Mouse (Mus musculus) CH12.LX (cell line): ENCODE results near the gene Crip3.

Experiments
- CTCF ChIP-seq, 2 experiments: IDR thresholded peaks in 1 of 2; conservative IDR thresholded peaks in 1 of 2; 2 replicates each; pipeline ENCODE4 v1.5.1; 2011 to 2012; ENCODE audit warnings: low read depth in 2 of 2, low read length in 2 of 2, improper control_type of control experiment in 1 of 2, inconsistent platforms in 1 of 2, mild to moderate bottlenecking in 1 of 2, moderate library complexity in 1 of 2
- ETS1 ChIP-seq: conservative IDR thresholded peaks from 2 replicates; pipeline ENCODE4 v1.6.1; 2012; ENCODE audit warnings: low read depth, mild to moderate bottlenecking, inconsistent platforms, low read length, improper control_type of control experiment, moderate library complexity
- HCFC1 ChIP-seq: IDR thresholded peaks from 2 replicates; pipeline ENCODE4 v1.6.1; 2012; ENCODE audit warnings: low read depth, mild to moderate bottlenecking, inconsistent platforms, low read length, improper control_type of control experiment
- JUN ChIP-seq: IDR thresholded peaks from 2 replicates; pipeline ENCODE4 v1.6.1; 2011; ENCODE audit warnings: low read depth, mild to moderate bottlenecking, low read length, improper control_type of control experiment, moderate library complexity; ENCODE audit not compliant: insufficient read depth
- MAX ChIP-seq: IDR thresholded peaks from 2 replicates; pipeline ENCODE4 v1.6.1; 2011; ENCODE audit warnings: low read length, improper control_type of control experiment
- POLR2A ChIP-seq: IDR thresholded peaks from 2 replicates; pipeline ENCODE4 v1.6.1; 2011; ENCODE audit warnings: low read depth, mild to moderate bottlenecking, improper control_type of control experiment, low read length
- ZC3H11A ChIP-seq: IDR thresholded peaks from 2 replicates; pipeline ENCODE4 v1.6.1; 2012; ENCODE audit warnings: low read depth, mild to moderate bottlenecking, inconsistent platforms, low read length, improper control_type of control experiment
- ZKSCAN1 ChIP-seq: IDR thresholded peaks from 2 replicates; pipeline ENCODE4 v1.6.1; 2012; ENCODE audit warnings: low read depth, inconsistent platforms, low read length, improper control_type of control experiment, borderline replicate concordance
- ZNF384 ChIP-seq: IDR thresholded peaks from 2 replicates; pipeline ENCODE4 v1.6.1; 2012; ENCODE audit warnings: low read depth, low read length, improper control_type of control experiment, inconsistent platforms

- TF ChIP-seq JUN (no peak), ZNF384 (no peak), ZKSCAN1 (no peak), ETS1 (no peak), CTCF (conservative IDR thresholded peaks at IDR 0.05 in 1 of 2, IDR thresholded peaks at IDR 0.05 in 1 of 2; ENCODE audit: low read depth in 2 of 2, low read length in 2 of 2) (no peak), MAX (no peak), ZC3H11A (no peak), POLR2A (no peak), HCFC1 (no peak)
These were observed 26.5 kb downstream of the Crip3 start for GRCm38 (mm10) chr17:46455110-46455691.
